Mouse (Mus musculus): ENCODE measurements around the gene Lpcat3. TPM values are rescaled to one million over a fixed set of nuclear protein-coding genes. Genes with fewer than 3 reads are reported as not detected.

Lpcat3 gene
- polyA plus RNA-seq, 1 experiment: 119 TPM

GRCm38 (mm10) chr6:124742839-124743514 lies 80.2 kb downstream of the Lpcat3 start:
- no peaks in the 10 kb centered on the region for H3K9me3 ChIP-seq
- H3K36me3 ChIP-seq (replicated peaks; ENCODE audit: low read length): peaks cover 48% of the 10 kb centered on the region
- H3K4me1 ChIP-seq: peaks cover 76% of the 10 kb centered on the region
- no peaks in the 10 kb centered on the region for H3K27me3 ChIP-seq (replicated peaks)
- H3K4me3 ChIP-seq (replicated peaks): peak overlapping the region; percentile 56
- TF ChIP-seq FLI1 (IDR thresholded peaks at IDR 0.05; ENCODE audit: low read length): no peak
- TF ChIP-seq GATA1 (IDR thresholded peaks at IDR 0.05; ENCODE audit: borderline replicate concordance, low read length): no peak

GRCm38 (mm10) chr6:124743647-124744046 lies 80.8 kb downstream of the Lpcat3 start:
- peaks cover 50% of the 10 kb centered on the region for H3K36me3 ChIP-seq (replicated peaks; ENCODE audit: low read length)
- H3K4me3 ChIP-seq (replicated peaks): no peak overlapping the region
- no peaks in the 10 kb centered on the region for H3K27me3 ChIP-seq (replicated peaks)
- H3K9me3 ChIP-seq: no peaks in the 10 kb centered on the region
- TF ChIP-seq FLI1 (IDR thresholded peaks at IDR 0.05; ENCODE audit: low read length): no peak
- no peak for TF ChIP-seq GATA1 (IDR thresholded peaks at IDR 0.05; ENCODE audit: borderline replicate concordance, low read length)
- peaks cover 70% of the 10 kb centered on the region for H3K4me1 ChIP-seq

- Histone ChIP-seq H3K4me1 (peaks cover 58% of the 10 kb centered on the region), H3K9me3 (no peaks in the 10 kb centered on the region), H3K36me3 (replicated peaks; ENCODE audit: low read length) (peaks cover 52% of the 10 kb centered on the region), H3K27me3 (replicated peaks) (no peaks in the 10 kb centered on the region), H3K4me3 (replicated peaks) (peak overlapping the region; percentile 95)
- TF ChIP-seq GATA1 (IDR thresholded peaks at IDR 0.05; ENCODE audit: borderline replicate concordance, low read length): no peak
- TF ChIP-seq FLI1 (IDR thresholded peaks at IDR 0.05; ENCODE audit: low read length): no peak
Measured at GRCm38 (mm10) chr6:124744755-124745321, 82.0 kb downstream of the Lpcat3 start.

GRCm38 (mm10) chr6:124745490-124746295 lies 82.9 kb downstream of the Lpcat3 start:
- H3K27me3 ChIP-seq (replicated peaks): no peaks in the 10 kb centered on the region
- H3K9me3 ChIP-seq: no peaks in the 10 kb centered on the region
- TF ChIP-seq FLI1 (IDR thresholded peaks at IDR 0.05; ENCODE audit: low read length): no peak; the same call in 1 of the 2 replicates
- TF ChIP-seq GATA1 (IDR thresholded peaks at IDR 0.05; ENCODE audit: borderline replicate concordance, low read length): no peak
- peak overlapping the region; percentile 95 for H3K4me3 ChIP-seq (replicated peaks)
- H3K36me3 ChIP-seq (replicated peaks; ENCODE audit: low read length): peaks cover 53% of the 10 kb centered on the region
- peaks cover 50% of the 10 kb centered on the region for H3K4me1 ChIP-seq

- TF ChIP-seq GATA1 (IDR thresholded peaks at IDR 0.05; ENCODE audit: borderline replicate concordance, low read length) (no peak), FLI1 (IDR thresholded peaks at IDR 0.05; ENCODE audit: low read length) (no peak)
- Histone ChIP-seq H3K4me1 (peaks cover 50% of the 10 kb centered on the region), H3K9me3 (no peaks in the 10 kb centered on the region), H3K36me3 (replicated peaks; ENCODE audit: low read length) (peaks cover 53% of the 10 kb centered on the region), H3K4me3 (replicated peaks) (peak overlapping the region; percentile 95), H3K27me3 (replicated peaks) (no peaks in the 10 kb centered on the region)
Measured at GRCm38 (mm10) chr6:124746296-124746605, 83.4 kb downstream of the Lpcat3 start.

- H3K4me1 ChIP-seq: peaks cover 45% of the 10 kb centered on the region
- H3K4me3 ChIP-seq (replicated peaks): peak overlapping the region; percentile 95
- TF ChIP-seq GATA1 (IDR thresholded peaks at IDR 0.05; ENCODE audit: borderline replicate concordance, low read length): no peak
- TF ChIP-seq FLI1 (IDR thresholded peaks at IDR 0.05; ENCODE audit: low read length): no peak
- H3K9me3 ChIP-seq: no peaks in the 10 kb centered on the region
- H3K36me3 ChIP-seq (replicated peaks; ENCODE audit: low read length): peaks cover 53% of the 10 kb centered on the region
- no peaks in the 10 kb centered on the region for H3K27me3 ChIP-seq (replicated peaks)
Measured at GRCm38 (mm10) chr6:124746654-124747632, 84.1 kb downstream of the Lpcat3 start.

GRCm38 (mm10) chr6:124750405-124750804 lies 87.6 kb downstream of the Lpcat3 start:
- peaks cover 36% of the 10 kb centered on the region for H3K36me3 ChIP-seq (replicated peaks; ENCODE audit: low read length)

GRCm38 (mm10) chr6:124753861-124754260 lies 91.0 kb downstream of the Lpcat3 start:
- Histone ChIP-seq H3K27me3 (replicated peaks) (peaks cover 16% of the 10 kb centered on the region), H3K36me3 (replicated peaks; ENCODE audit: low read length) (peaks cover 15% of the 10 kb centered on the region)
- TF ChIP-seq GATA1 (IDR thresholded peaks at IDR 0.05; ENCODE audit: borderline replicate concordance, low read length): no peak
- TF ChIP-seq FLI1 (IDR thresholded peaks at IDR 0.05; ENCODE audit: low read length): no peak

More at GRCm38 (mm10) chr6:124750405-124750804, 87.6 kb downstream of the Lpcat3 start:
- Histone ChIP-seq H3K9me3 (no peaks in the 10 kb centered on the region), H3K4me1 (peaks cover 36% of the 10 kb centered on the region), H3K27me3 (replicated peaks) (peaks cover 7% of the 10 kb centered on the region), H3K4me3 (replicated peaks) (no peak overlapping the region)
- TF ChIP-seq GATA1 (IDR thresholded peaks at IDR 0.05; ENCODE audit: borderline replicate concordance, low read length) (no peak), FLI1 (IDR thresholded peaks at IDR 0.05; ENCODE audit: low read length) (no peak)

More at GRCm38 (mm10) chr6:124753861-124754260, 91.0 kb downstream of the Lpcat3 start:
- no peaks in the 10 kb centered on the region for H3K9me3 ChIP-seq
- peaks cover 47% of the 10 kb centered on the region for H3K4me1 ChIP-seq
- H3K4me3 ChIP-seq (replicated peaks): no peak overlapping the region

Other genes with a start within 250 kb of the Lpcat3 start
- gene Pex5, start 248.0 kb upstream of the Lpcat3 start, polyA plus RNA-seq (2012; ENCODE audit: insufficient read depth, low replicate concordance): 4.7 and 7.5 TPM in 2 replicates
- gene Clstn3, start 198.2 kb upstream of the Lpcat3 start, polyA plus RNA-seq (2012; ENCODE audit: insufficient read depth, low replicate concordance): 35.8 and 76.2 TPM in 2 replicates
- gene C1rl, start 169.9 kb upstream of the Lpcat3 start, polyA plus RNA-seq (2012; ENCODE audit: insufficient read depth, low replicate concordance): 0.96 TPM in 1 of 2 replicates, not detected in the other
- gene C1ra, start 150.6 kb upstream of the Lpcat3 start, polyA plus RNA-seq (2012; ENCODE audit: insufficient read depth, low replicate concordance): 0.54 TPM in 1 of 2 replicates, not detected in the other
- 0.04 TPM in 1 of 2 replicates, not detected in the other for gene C1s1, start 120.7 kb upstream of the Lpcat3 start, polyA plus RNA-seq (2012; ENCODE audit: insufficient read depth, low replicate concordance)
- gene C1rb, start 92.7 kb upstream of the Lpcat3 start, polyA plus RNA-seq (2012; ENCODE audit: insufficient read depth, low replicate concordance): not detected in 2 replicates
- not detected in 2 replicates for gene C1s2, start 26.9 kb upstream of the Lpcat3 start, polyA plus RNA-seq (2012; ENCODE audit: insufficient read depth, low replicate concordance)
- 46.3 and 153 TPM in 2 replicates for gene Emg1, start 49.2 kb downstream of the Lpcat3 start, polyA plus RNA-seq (2012; ENCODE audit: insufficient read depth, low replicate concordance)
- 72.8 and 150 TPM in 2 replicates for gene Phb2, start 49.3 kb downstream of the Lpcat3 start, polyA plus RNA-seq (2012; ENCODE audit: insufficient read depth, low replicate concordance)
- 19.9 and 20.1 TPM in 2 replicates for gene Ptpn6, start 75.7 kb downstream of the Lpcat3 start, polyA plus RNA-seq (2012; ENCODE audit: insufficient read depth, low replicate concordance)
- gene Grcc10, start 78.3 kb downstream of the Lpcat3 start, polyA plus RNA-seq (2012; ENCODE audit: insufficient read depth, low replicate concordance): 11.7 and 65.2 TPM in 2 replicates
- gene Gm45234, start 93.0 kb downstream of the Lpcat3 start, polyA plus RNA-seq (2012; ENCODE audit: insufficient read depth, low replicate concordance): 43.0 TPM in 1 of 2 replicates, not detected in the other
- 38.5 and 97.6 TPM in 2 replicates for gene Atn1, start 93.5 kb downstream of the Lpcat3 start, polyA plus RNA-seq (2012; ENCODE audit: insufficient read depth, low replicate concordance)
- 5.8 and 6.2 TPM in 2 replicates for gene Eno2, start 106.6 kb downstream of the Lpcat3 start, polyA plus RNA-seq (2012; ENCODE audit: insufficient read depth, low replicate concordance)
- not detected in 2 replicates for gene Lrrc23, start 116.7 kb downstream of the Lpcat3 start, polyA plus RNA-seq (2012; ENCODE audit: insufficient read depth, low replicate concordance)
- 42.5 and 52.2 TPM in 2 replicates for gene Spsb2, start 145.6 kb downstream of the Lpcat3 start, polyA plus RNA-seq (2012; ENCODE audit: insufficient read depth, low replicate concordance)
- gene Tpi1, start 151.3 kb downstream of the Lpcat3 start, polyA plus RNA-seq (2012; ENCODE audit: insufficient read depth, low replicate concordance): 74.5 and 552 TPM in 2 replicates
- 35.1 and 61.7 TPM in 2 replicates for gene Usp5, start 166.5 kb downstream of the Lpcat3 start, polyA plus RNA-seq (2012; ENCODE audit: insufficient read depth, low replicate concordance)
- 27.2 and 32.4 TPM in 2 replicates for gene Cdca3, start 166.5 kb downstream of the Lpcat3 start, polyA plus RNA-seq (2012; ENCODE audit: insufficient read depth, low replicate concordance)
- not detected in 2 replicates for gene Gnb3, start 177.2 kb downstream of the Lpcat3 start, polyA plus RNA-seq (2012; ENCODE audit: insufficient read depth, low replicate concordance)
- 5.5 TPM in 1 of 2 replicates, not detected in the other for gene P3h3, start 194.7 kb downstream of the Lpcat3 start, polyA plus RNA-seq (2012; ENCODE audit: insufficient read depth, low replicate concordance)
- 0.82 and 7.7 TPM in 2 replicates for gene Gpr162, start 201.0 kb downstream of the Lpcat3 start, polyA plus RNA-seq (2012; ENCODE audit: insufficient read depth, low replicate concordance)
- 0.35 TPM in 1 of 2 replicates, not detected in the other for gene Cd4, start 225.2 kb downstream of the Lpcat3 start, polyA plus RNA-seq (2012; ENCODE audit: insufficient read depth, low replicate concordance)
- 0.62 TPM in 1 of 2 replicates, not detected in the other for gene Lag3, start 248.7 kb downstream of the Lpcat3 start, polyA plus RNA-seq (2012; ENCODE audit: insufficient read depth, low replicate concordance)